Mouse (Mus musculus): Measurements from ENCODE around the gene BC051019. TPM values are rescaled to one million over a fixed set of nuclear protein-coding genes. Genes with fewer than 3 reads are reported as not detected.

BC051019 gene
- polyA plus RNA-seq, 1 experiment from 2014 or later: not detected

GRCm38 (mm10) chr7:109674944-109675628 lies 48.6 kb downstream of the BC051019 start:
- no peak overlapping the region for H3K27ac ChIP-seq
- no peaks in the 10 kb centered on the region for H3K9me3 ChIP-seq (replicated peaks)
- 67% methylated on average over 4 of the region's 4 CpGs for WGBS
- no peak for ATAC-seq (replicated peaks; ENCODE audit: low FRiP score)
- H3K4me1 ChIP-seq: peaks cover 24% of the 10 kb centered on the region
- H3K4me2 ChIP-seq: no peak overlapping the region
- no peak overlapping the region for H3K9ac ChIP-seq
- no peaks in the 10 kb centered on the region for H3K27me3 ChIP-seq
- H3K4me3 ChIP-seq (replicated peaks): no peak overlapping the region
- no peaks in the 10 kb centered on the region for H3K36me3 ChIP-seq

- under 1% methylated on average over 38 of the region's 44 CpGs for WGBS
- peak overlapping the region; percentile 84 for H3K9ac ChIP-seq
- H3K4me2 ChIP-seq: peak overlapping the region; percentile 80
- no peaks in the 10 kb centered on the region for H3K9me3 ChIP-seq (replicated peaks)
- peaks cover 31% of the 10 kb centered on the region for H3K4me1 ChIP-seq
- H3K27ac ChIP-seq: peak overlapping the region; percentile 98
- H3K4me3 ChIP-seq (replicated peaks): peak overlapping the region; percentile 78
- H3K36me3 ChIP-seq: no peaks in the 10 kb centered on the region
- H3K27me3 ChIP-seq: no peaks in the 10 kb centered on the region
- ATAC-seq (replicated peaks; ENCODE audit: low FRiP score): peak; percentile 98
Observed at GRCm38 (mm10) chr7:109671581-109672471, 51.8 kb downstream of the BC051019 start.

GRCm38 (mm10) chr7:109669426-109670170 lies 54.1 kb downstream of the BC051019 start:
- H3K4me2 ChIP-seq: peak overlapping the region; percentile 44
- 63% methylated on average over 5 of the region's 5 CpGs for WGBS
- H3K27ac ChIP-seq: no peak overlapping the region
- H3K27me3 ChIP-seq: no peaks in the 10 kb centered on the region
- no peak overlapping the region for H3K9ac ChIP-seq
- H3K4me1 ChIP-seq: peaks cover 31% of the 10 kb centered on the region
- H3K4me3 ChIP-seq (replicated peaks): peak overlapping the region; percentile 19
- no peaks in the 10 kb centered on the region for H3K9me3 ChIP-seq (replicated peaks)
- H3K36me3 ChIP-seq: no peaks in the 10 kb centered on the region
- ATAC-seq (replicated peaks; ENCODE audit: low FRiP score): no peak

GRCm38 (mm10) chr7:109666664-109667063 lies 57.0 kb downstream of the BC051019 start:
- Histone ChIP-seq H3K4me3 (replicated peaks) (no peak overlapping the region), H3K36me3 (no peaks in the 10 kb centered on the region), H3K9ac (no peak overlapping the region), H3K4me2 (no peak overlapping the region), H3K9me3 (replicated peaks) (no peaks in the 10 kb centered on the region), H3K27ac (no peak overlapping the region), H3K27me3 (no peaks in the 10 kb centered on the region), H3K4me1 (peaks cover 18% of the 10 kb centered on the region)
- WGBS: 75% methylated on average over 5 of the region's 5 CpGs
- ATAC-seq (replicated peaks; ENCODE audit: low FRiP score): no peak

GRCm38 (mm10) chr7:109662626-109663025 lies 61.0 kb downstream of the BC051019 start:
- Histone ChIP-seq H3K36me3 (no peaks in the 10 kb centered on the region), H3K9ac (no peak overlapping the region), H3K9me3 (replicated peaks) (no peaks in the 10 kb centered on the region), H3K4me3 (replicated peaks) (no peak overlapping the region), H3K27ac (no peak overlapping the region), H3K27me3 (no peaks in the 10 kb centered on the region), H3K4me2 (no peak overlapping the region), H3K4me1 (peaks cover 7% of the 10 kb centered on the region)
- ATAC-seq (replicated peaks; ENCODE audit: low FRiP score): no peak
- 76% methylated on average over 4 of the region's 4 CpGs for WGBS

Other genes starting within 250 kb of the BC051019 start
- 0.03 TPM in 1 of 2 replicates, not detected in the other for gene Trim66, start 215.7 kb downstream of the BC051019 start, polyA plus RNA-seq (2015; fragmentation: Nextera tagmentation; extraction: Ambion mirVana)
- 135 and 148 TPM in 2 replicates for gene Rpl27a, start 204.7 kb downstream of the BC051019 start, polyA plus RNA-seq (2015; fragmentation: Nextera tagmentation; extraction: Ambion mirVana)
- 34.5 and 35.4 TPM in 2 replicates for gene St5, start 20.2 kb downstream of the BC051019 start, polyA plus RNA-seq (2015; fragmentation: Nextera tagmentation; extraction: Ambion mirVana)
- 27.2 and 31.3 TPM in 2 replicates for gene Akip1, start 20.2 kb downstream of the BC051019 start, polyA plus RNA-seq (2015; fragmentation: Nextera tagmentation; extraction: Ambion mirVana)
- gene Ascl3, start 7.9 kb upstream of the BC051019 start, polyA plus RNA-seq (2015; fragmentation: Nextera tagmentation; extraction: Ambion mirVana): 0.24 TPM in 1 of 2 replicates, not detected in the other
- 52.0 and 55.4 TPM in 2 replicates for gene Tmem9b, start 29.0 kb upstream of the BC051019 start, polyA plus RNA-seq (2015; fragmentation: Nextera tagmentation; extraction: Ambion mirVana)
- gene Nrip3, start 58.2 kb upstream of the BC051019 start, polyA plus RNA-seq (2015; fragmentation: Nextera tagmentation; extraction: Ambion mirVana): 0.53 and 0.57 TPM in 2 replicates
- gene Scube2, start 141.8 kb upstream of the BC051019 start, polyA plus RNA-seq (2015; fragmentation: Nextera tagmentation; extraction: Ambion mirVana): 0.89 and 1.0 TPM in 2 replicates
- 31.4 and 31.6 TPM in 2 replicates for gene Dennd5a, start 236.6 kb upstream of the BC051019 start, polyA plus RNA-seq (2015; fragmentation: Nextera tagmentation; extraction: Ambion mirVana)